Mouse (Mus musculus): ENCODE measurements around the gene Mertk.

GRCm38 (mm10) chr2:128783660-128784345, 85.0 kb downstream of the Mertk start:
- TF ChIP-seq CTCF (IDR thresholded peaks at IDR 0.05; ENCODE audit: low read depth) (no peak), EP300 (IDR thresholded peaks at IDR 0.05; ENCODE audit: low read depth) (no peak)

Data from liver, postnatal 0 days (tissue).